Mouse (Mus musculus) MEL (cell line): Measurements from ENCODE around the gene Map2k5. TPM values are rescaled to one million over a fixed set of nuclear protein-coding genes. Genes with fewer than 3 reads are reported as not detected.

Experiments
- DNase-seq: peaks from one replicate; pipeline ENCODE4 v3.0.0; 2011; ENCODE audit warnings: low read depth, low spot score
- H3K27ac ChIP-seq: 2 replicates; pipeline ENCODE4 v1.5.1; 2012; ENCODE audit warnings: low read depth, mild to moderate bottlenecking, control low read depth, low read length, moderate library complexity; ENCODE audit not compliant: control insufficient read depth
- H3K27me3 ChIP-seq, 2 experiments: fragments of 150-350 bp in 1 of 2; sonication (generic) in 1 of 2; 2 replicates each; pipeline ENCODE4 v1.6.1; 2012; ENCODE audit warnings: low read length in 2 of 2, mild to moderate bottlenecking in 2 of 2, improper control_type of control experiment in 1 of 2, moderate library complexity in 1 of 2; ENCODE audit not compliant: insufficient read depth in 2 of 2, control insufficient read depth in 1 of 2
- H3K36me3 ChIP-seq, 2 experiments: 2 replicates each; pipeline ENCODE4 v1.6.1; 2012 to 2014; ENCODE audit warnings: low read length in 2 of 2, improper control_type of control experiment in 1 of 2, inconsistent platforms in 1 of 2, mild to moderate bottlenecking in 1 of 2; ENCODE audit not compliant: insufficient read depth in 2 of 2, control insufficient read depth in 1 of 2
- H3K4me1 ChIP-seq, 2 experiments: fragments of 150-350 bp in 1 of 2; sonication (generic) in 1 of 2; 2 replicates each; pipeline ENCODE4 v1.6.1; 2012; ENCODE audit warnings: low read length in 2 of 2, improper control_type of control experiment in 1 of 2, mild to moderate bottlenecking in 1 of 2; ENCODE audit not compliant: insufficient read depth in 2 of 2, control insufficient read depth in 1 of 2
- H3K4me3 ChIP-seq, 2 experiments: fragments of 150-350 bp in 1 of 2; sonication (generic) in 1 of 2; 2 replicates each; pipeline ENCODE4 v1.5.1; 2012; ENCODE audit warnings: low read depth in 2 of 2, low read length in 2 of 2, mild to moderate bottlenecking in 2 of 2, moderate library complexity in 2 of 2, control low read depth in 1 of 2, improper control_type of control experiment in 1 of 2; ENCODE audit not compliant: control insufficient read depth in 1 of 2, insufficient read depth in 1 of 2
- H3K79me2 ChIP-seq: 2 replicates; pipeline ENCODE4 v1.6.1; 2012; ENCODE audit warnings: mild to moderate bottlenecking, low read length, moderate library complexity; ENCODE audit not compliant: control insufficient read depth, poor library complexity, insufficient read depth
- H3K9ac ChIP-seq: 2 replicates; pipeline ENCODE4 v1.6.1; 2012; ENCODE audit warnings: low read depth, mild to moderate bottlenecking, control low read depth, low read length, moderate library complexity; ENCODE audit not compliant: control insufficient read depth, poor library complexity, severe bottlenecking
- H3K9me3 ChIP-seq: fragments of 150-350 bp; sonication (generic); replicated peaks from 2 replicates; pipeline ENCODE4 v1.6.1; 2012; ENCODE audit warnings: mild to moderate bottlenecking, low read length, improper control_type of control experiment, moderate library complexity; ENCODE audit not compliant: insufficient read depth
- BHLHE40 ChIP-seq: IDR thresholded peaks from 2 replicates; pipeline ENCODE4 v1.6.1; 2012; ENCODE audit warnings: low read depth, mild to moderate bottlenecking, inconsistent platforms, low read length, improper control_type of control experiment, borderline replicate concordance
- CHD2 ChIP-seq: IDR thresholded peaks from 2 replicates; pipeline ENCODE4 v1.6.1; 2011; ENCODE audit warnings: low read length, improper control_type of control experiment
- ELF1 ChIP-seq: IDR thresholded peaks from 2 replicates; pipeline ENCODE4 v1.6.1; 2014; ENCODE audit warnings: low read depth, mild to moderate bottlenecking, inconsistent platforms, low read length, improper control_type of control experiment, moderate library complexity
- EP300 ChIP-seq, 2 experiments: IDR thresholded peaks; 2 replicates each; pipeline ENCODE4 v1.6.1; 2011; ENCODE audit warnings: improper control_type of control experiment in 2 of 2, low read length in 2 of 2, low read depth in 1 of 2, mild to moderate bottlenecking in 1 of 2
- ETS1 ChIP-seq: IDR thresholded peaks from 2 replicates; pipeline ENCODE4 v1.6.1; 2012; ENCODE audit warnings: low read depth, mild to moderate bottlenecking, inconsistent platforms, low read length, improper control_type of control experiment, moderate library complexity
- KAT2A ChIP-seq: conservative IDR thresholded peaks from 2 replicates; pipeline ENCODE4 v1.6.1; 2012; ENCODE audit warnings: low read depth, low read length, improper control_type of control experiment, inconsistent platforms
- MEF2A ChIP-seq: IDR thresholded peaks from 2 replicates; pipeline ENCODE4 v1.6.1; 2014; ENCODE audit warnings: low read depth, mild to moderate bottlenecking, inconsistent platforms, low read length, improper control_type of control experiment; ENCODE audit not compliant: poor library complexity, insufficient replicate concordance, severe bottlenecking; ENCODE audit errors: extremely low read depth
- MXI1 ChIP-seq: IDR thresholded peaks from 2 replicates; pipeline ENCODE4 v1.6.1; 2011; ENCODE audit warnings: mild to moderate bottlenecking, low read depth, low read length, improper control_type of control experiment
- NELFE ChIP-seq: IDR thresholded peaks from 2 replicates; pipeline ENCODE4 v1.6.1; 2011; ENCODE audit warnings: low read depth, low read length, improper control_type of control experiment
- NRF1 ChIP-seq: IDR thresholded peaks from 2 replicates; pipeline ENCODE4 v1.6.1; 2014; ENCODE audit warnings: low read depth, mild to moderate bottlenecking, inconsistent platforms, low read length, improper control_type of control experiment, moderate library complexity; ENCODE audit not compliant: poor library complexity, insufficient read depth, severe bottlenecking
- POLR2A ChIP-seq, 2 experiments: IDR thresholded peaks; 2 replicates each; pipeline ENCODE4 v1.6.1; 2011 to 2012; ENCODE audit warnings: low read length in 2 of 2, mild to moderate bottlenecking in 2 of 2, control low read depth in 1 of 2, improper control_type of control experiment in 1 of 2, low read depth in 1 of 2, moderate library complexity in 1 of 2; ENCODE audit not compliant: control insufficient read depth in 1 of 2, insufficient read depth in 1 of 2, poor library complexity in 1 of 2
- POLR2AphosphoS2 ChIP-seq: IDR thresholded peaks from 2 replicates; pipeline ENCODE4 v1.6.1; 2011; ENCODE audit warnings: low read length, improper control_type of control experiment
- RAD21 ChIP-seq: IDR thresholded peaks from 2 replicates; pipeline ENCODE4 v1.6.1; 2011; ENCODE audit warnings: mild to moderate bottlenecking, low read depth, low read length, improper control_type of control experiment
- RCOR1 ChIP-seq: IDR thresholded peaks from 2 replicates; pipeline ENCODE4 v1.6.1; 2012; ENCODE audit warnings: low read depth, mild to moderate bottlenecking, inconsistent platforms, low read length, improper control_type of control experiment
- SMC3 ChIP-seq: IDR thresholded peaks from 2 replicates; pipeline ENCODE4 v1.6.1; 2011; ENCODE audit warnings: low read depth, low read length, improper control_type of control experiment
- TBP ChIP-seq: IDR thresholded peaks from 2 replicates; pipeline ENCODE4 v1.8.0; 2011; ENCODE audit warnings: low read depth, low read length, improper control_type of control experiment
- ZKSCAN1 ChIP-seq: IDR thresholded peaks from 2 replicates; pipeline ENCODE4 v1.6.1; 2012; ENCODE audit warnings: low read depth, mild to moderate bottlenecking, inconsistent platforms, low read length, improper control_type of control experiment, moderate library complexity
- ZMIZ1 ChIP-seq: IDR thresholded peaks from 2 replicates; pipeline ENCODE4 v1.6.1; 2012; ENCODE audit warnings: low read depth, mild to moderate bottlenecking, inconsistent platforms, low read length, improper control_type of control experiment, moderate library complexity
- polyA plus RNA-seq, 2 experiments: library from polyadenylated mRNA; stranded (reverse) in 1 of 2; unstranded in 1 of 2; fragments of >175 nt in 1 of 2; fragments of >200 nt in 1 of 2; gene quantifications; 2 replicates each; pipeline versions ENCODE4 v1.2.1 to v1.2.4; 2012; ENCODE audit warnings: low replicate concordance in 2 of 2, low read depth in 1 of 2; ENCODE audit not compliant: insufficient read length in 2 of 2, insufficient read depth in 1 of 2, missing spikeins in 1 of 2
- total RNA-seq: library from RNA; depleted of rRNA; stranded (reverse); fragments of 300-350 nt; gene quantifications from 2 replicates; pipeline ENCODE4 v1.2.3, GENCODE M21; 2012

Gene Map2k5
- total and polyA plus RNA-seq, 3 experiments, result 9.6 to 29.1 TPM; not detected in 1

DNA sequence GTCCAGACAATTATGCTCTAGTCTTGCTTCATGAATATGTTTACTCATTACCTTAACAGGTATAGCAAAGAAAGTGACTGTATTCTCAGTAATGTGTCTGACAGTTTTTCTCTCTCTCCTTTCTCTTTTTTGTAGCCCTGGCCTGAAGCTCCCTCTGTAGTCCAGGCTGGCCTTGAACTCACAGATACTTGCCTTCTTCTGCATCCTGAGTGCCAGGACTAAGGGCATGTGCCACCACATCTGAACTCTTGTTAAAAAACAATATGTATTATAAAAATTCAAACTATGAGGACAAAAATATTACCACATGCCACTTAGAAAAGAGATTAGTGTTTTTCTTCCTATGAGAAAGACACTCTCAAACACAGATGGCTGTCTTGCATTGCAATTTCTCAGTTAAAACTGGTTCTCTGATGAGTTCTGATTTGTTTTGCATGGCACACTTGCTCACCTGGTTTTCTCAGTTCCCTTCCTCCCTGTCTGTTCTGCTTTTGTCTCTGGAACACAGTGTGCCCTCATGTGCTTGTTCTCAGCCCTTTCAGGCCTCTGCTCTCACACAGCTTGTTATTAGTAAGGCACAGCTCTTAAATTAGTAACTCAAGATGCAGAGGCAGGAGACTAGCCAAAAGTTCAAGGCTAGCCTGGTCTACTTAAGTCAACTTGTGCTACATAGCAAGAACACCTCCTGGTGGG lies 129.5 kb downstream of the Map2k5 start:
- H3K4me1 ChIP-seq, result no peaks in the 10 kb centered on the region
- DNase-seq, result no peak
- H3K27me3 ChIP-seq, result no peaks in the 10 kb centered on the region
- no peak overlapping the region for H3K27ac ChIP-seq
- H3K36me3 ChIP-seq, result no peaks in the 10 kb centered on the region; a peak in 2 of 4 replicates
- H3K4me3 ChIP-seq, result no peak overlapping the region
- no peak for TF ChIP-seq EP300 (IDR thresholded peaks at IDR 0.05; ENCODE audit: low read depth in 1 of 2, low read length in 2 of 2)
- no peak for TF ChIP-seq POLR2AphosphoS2
- TF ChIP-seq ETS1, result no peak
- no peak for TF ChIP-seq BHLHE40
- TF ChIP-seq SMC3, result no peak
- TF ChIP-seq KAT2A, result no peak
- no peak for TF ChIP-seq ZKSCAN1
- TF ChIP-seq ZMIZ1, result no peak
- no peak for TF ChIP-seq ELF1
- TF ChIP-seq MXI1, result no peak
- no peak for TF ChIP-seq MEF2A
- TF ChIP-seq, all 39 proteins: peak for 0
- Histone ChIP-seq H3K79me2 (no peaks in the 10 kb centered on the region), H3K9ac (no peak overlapping the region), H3K9me3 (no peaks in the 10 kb centered on the region)

DNA sequence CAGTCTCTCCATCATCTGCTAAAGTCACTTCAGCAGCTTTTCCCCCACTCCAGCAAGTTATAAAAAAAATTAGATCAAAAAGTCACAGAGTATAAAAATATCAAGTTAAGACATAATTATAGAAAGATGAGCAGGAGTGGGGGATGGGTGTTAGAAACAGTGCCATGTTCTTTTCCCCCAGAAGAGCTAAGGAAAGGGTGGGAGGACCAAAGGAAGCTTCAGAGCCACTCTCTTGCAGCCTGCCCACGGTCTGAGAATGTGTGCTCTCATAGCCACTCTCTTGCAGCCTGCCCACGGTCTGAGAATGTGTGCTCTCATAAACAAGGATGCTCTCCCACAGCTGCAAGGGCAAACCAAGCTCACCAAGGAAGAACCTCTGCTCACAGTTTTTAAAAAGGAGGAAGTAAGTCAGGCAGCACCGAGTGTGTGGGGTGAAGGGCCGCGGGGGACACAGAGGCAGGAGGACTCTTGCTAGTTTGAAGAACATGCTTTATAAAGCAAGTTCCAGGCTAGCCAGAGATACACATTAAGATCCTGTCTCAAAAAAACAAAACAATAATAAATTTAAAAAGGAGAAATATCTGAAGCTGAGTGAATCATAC lies 131.0 kb downstream of the Map2k5 start:
- Histone ChIP-seq H3K9ac (no peak overlapping the region), H3K27me3 (no peaks in the 10 kb centered on the region), H3K79me2 (no peaks in the 10 kb centered on the region), H3K4me1 (no peaks in the 10 kb centered on the region), H3K9me3 (no peaks in the 10 kb centered on the region), H3K27ac (no peak overlapping the region), H3K36me3 (peaks cover 0 to 3% of the 10 kb centered on the region in 2 experiments), H3K4me3 (no peak overlapping the region)
- peak; percentile 21 for DNase-seq
- TF ChIP-seq BHLHE40 (no peak), ETS1 (no peak), TBP (no peak), CHD2 (no peak), MEF2A (no peak), POLR2A (IDR thresholded peaks at IDR 0.05; ENCODE audit: control insufficient read depth in 1 of 2, insufficient read depth in 1 of 2, low read depth in 1 of 2, low read length in 2 of 2, poor library complexity in 1 of 2) (no peak), RCOR1 (no peak), ZKSCAN1 (no peak), NRF1 (no peak), RAD21 (no peak), NELFE (no peak)
